Mouse (Mus musculus) heart, postnatal 0 days (tissue): ENCODE data around the gene Flywch1. TPM values are rescaled to one million over a fixed set of nuclear protein-coding genes. Genes with fewer than 3 reads are reported as not detected.

Source experiments
- ATAC-seq: fragments of 200-750 bp; cut with Nextera tagmentation; 2 replicates; pipeline ENCODE4 v1.8.0; 2017; ENCODE audit warnings: low read depth, moderate number of reproducible peaks, moderate library complexity; ENCODE audit not compliant: insufficient read depth
- DNase-seq: peaks from one replicate; pipeline ENCODE4 v3.0.0-alpha.2; 2016; ENCODE audit warnings: low spot score
- H3K27ac ChIP-seq: fragments of 300-500 bp; sonication (generic); 2 replicates; pipeline ENCODE4 v1.5.1; 2014; ENCODE audit warnings: low read depth, mild to moderate bottlenecking
- H3K27me3 ChIP-seq: fragments of 300-500 bp; sonication (generic); 2 replicates; pipeline ENCODE4 v1.6.1; 2014; ENCODE audit warnings: low read length, mixed read lengths; ENCODE audit not compliant: control insufficient read depth, insufficient read depth
- H3K36me3 ChIP-seq: fragments of 300-500 bp; sonication (generic); replicated peaks from 2 replicates; pipeline ENCODE4 v1.6.1; 2014; ENCODE audit warnings: low read length, mixed read lengths; ENCODE audit not compliant: control insufficient read depth, insufficient read depth
- H3K4me1 ChIP-seq: fragments of 300-500 bp; sonication (generic); 2 replicates; pipeline ENCODE4 v1.6.1; 2014; ENCODE audit warnings: antibody characterized with exemption; ENCODE audit not compliant: control insufficient read depth, insufficient read depth
- H3K4me2 ChIP-seq: fragments of 300-500 bp; sonication (generic); 2 replicates; pipeline ENCODE4 v1.6.1; 2014; ENCODE audit warnings: low read depth, mild to moderate bottlenecking, low read length, moderate library complexity
- H3K4me3 ChIP-seq: fragments of 300-500 bp; sonication (generic); 2 replicates; pipeline ENCODE4 v1.5.1; 2014; ENCODE audit warnings: low read depth, low read length
- H3K9ac ChIP-seq: fragments of 300-500 bp; sonication (generic); replicated peaks from 2 replicates; pipeline ENCODE4 v1.6.1; 2014; ENCODE audit warnings: low read depth, low read length, mixed read lengths
- H3K9me3 ChIP-seq: fragments of 300-500 bp; sonication (generic); replicated peaks from 2 replicates; pipeline ENCODE4 v1.6.1; 2016; ENCODE audit warnings: low read length; ENCODE audit not compliant: control insufficient read depth
- CTCF ChIP-seq: IDR thresholded peaks from 2 replicates; pipeline ENCODE4 v1.5.1; 2016; ENCODE audit warnings: antibody characterized with exemption, control low read depth, low read depth
- EP300 ChIP-seq: IDR thresholded peaks from 2 replicates; pipeline ENCODE4 v1.6.1; 2016; ENCODE audit warnings: antibody characterized with exemption, low read depth
- WGBS: fragments of 180-500 bp; shearing (Covaris S2); extraction: QIAGEN DNeasy Blood & Tissue Kit; methylation state at CpG from one replicate; pipeline ENCODE4 v1.1.7; 2014; 5-methylcytosine and 5-hydroxymethylcytosine counted together
- polyA plus RNA-seq: library from polyadenylated mRNA; unstranded; fragments of >200 nt; fragmentation: Nextera tagmentation; extraction: Ambion mirVana; gene quantifications from 2 replicates; pipeline ENCODE4 v1.2.1, GENCODE M21; 2015
- total RNA-seq: library from RNA; depleted of rRNA; stranded (reverse); fragments of >200 nt; gene quantifications from 2 replicates; pipeline ENCODE4 v1.2.3, GENCODE M21; 2014; ENCODE audit warnings: low replicate concordance

Flywch1 gene
- total and polyA plus RNA-seq, 2 experiments from 2014 or later = 34.8 to 72.2 TPM

DNA sequence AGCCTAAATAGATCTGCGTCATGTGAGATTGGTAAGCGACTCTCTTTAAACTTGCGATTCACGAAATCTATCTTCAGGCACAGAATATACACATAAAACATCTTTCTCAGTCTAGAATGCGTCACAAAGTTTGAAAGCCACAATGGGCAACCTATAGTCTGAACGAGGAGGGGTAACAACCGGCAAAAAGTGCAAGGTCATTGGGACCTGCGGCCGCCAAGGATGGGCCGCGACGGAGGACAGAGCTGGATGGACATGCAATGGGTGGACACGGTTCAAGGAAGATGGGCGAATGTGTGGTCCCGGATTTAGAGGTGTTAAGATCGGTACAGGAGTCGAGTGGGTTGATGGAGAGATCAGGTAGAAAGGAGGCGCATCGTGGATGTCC is 512 bp downstream of the Flywch1 start:
- under 1% methylated on average over 19 of the region's 19 CpGs for whole genome bisulfite sequencing
- Histone ChIP-seq H3K9me3 (no peaks in the 10 kb centered on the region), H3K9ac (peak overlapping the region; percentile 83), H3K27ac (peak overlapping the region; percentile 80), H3K27me3 (no peaks in the 10 kb centered on the region), H3K4me3 (peak overlapping the region; percentile 81), H3K4me1 (peaks cover 13% of the 10 kb centered on the region), H3K4me2 (peak overlapping the region; percentile 80), H3K36me3 (no peaks in the 10 kb centered on the region)
- DNase-seq (peak; percentile 16), ATAC-seq (peak; percentile 28)
- TF ChIP-seq EP300 (no peak), CTCF (no peak)

- peak overlapping the region; percentile 80 for H3K4me2 ChIP-seq
- TF ChIP-seq EP300 (no peak), CTCF (no peak)
- peak overlapping the region; percentile 81 for H3K4me3 ChIP-seq
- ATAC-seq (no peak), DNase-seq (no peak)
- peaks cover 13% of the 10 kb centered on the region for H3K4me1 ChIP-seq
- 25% methylated on average over 2 of the region's 2 CpGs for WGBS
- H3K36me3 ChIP-seq = no peaks in the 10 kb centered on the region
- H3K27ac ChIP-seq = no peak overlapping the region
- no peaks in the 10 kb centered on the region for H3K9me3 ChIP-seq
- no peaks in the 10 kb centered on the region for H3K27me3 ChIP-seq
- peak overlapping the region; percentile 83 for H3K9ac ChIP-seq
These were observed 909 bp downstream of the Flywch1 start for GRCm38 (mm10) chr17:23770493-23770892.

DNA sequence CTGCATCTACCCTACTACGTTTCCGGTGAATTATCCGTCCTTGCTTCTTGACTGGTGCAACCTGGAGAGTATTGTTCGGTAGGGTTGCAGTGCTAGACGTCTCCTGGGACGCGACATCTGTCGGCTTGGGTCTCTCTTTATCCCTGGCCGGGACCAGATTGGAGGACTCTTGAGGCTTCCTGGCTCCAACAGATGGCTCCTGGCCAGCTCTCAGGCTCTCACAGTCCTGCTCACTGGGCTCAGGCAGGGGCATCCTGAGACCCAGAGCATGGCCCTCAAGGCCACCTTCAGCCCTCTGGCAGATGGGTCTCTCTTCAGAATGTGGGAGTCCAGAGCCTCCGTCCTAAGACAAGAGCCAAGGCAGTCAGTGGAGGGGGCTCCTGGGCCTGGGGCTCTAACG is 8.4 kb downstream of the Flywch1 start:
- no peak overlapping the region for H3K27ac ChIP-seq
- H3K27me3 ChIP-seq = no peaks in the 10 kb centered on the region
- no peak overlapping the region for H3K4me2 ChIP-seq
- H3K4me1 ChIP-seq = no peaks in the 10 kb centered on the region
- H3K4me3 ChIP-seq = no peak overlapping the region
- peaks cover 34% of the 10 kb centered on the region for H3K36me3 ChIP-seq
- no peak overlapping the region for H3K9ac ChIP-seq
- DNase-seq = no peak
- ATAC-seq = no peak
- TF ChIP-seq CTCF (no peak), EP300 (no peak)
- WGBS = 83% methylated on average over 11 of the region's 11 CpGs
- no peaks in the 10 kb centered on the region for H3K9me3 ChIP-seq

DNA sequence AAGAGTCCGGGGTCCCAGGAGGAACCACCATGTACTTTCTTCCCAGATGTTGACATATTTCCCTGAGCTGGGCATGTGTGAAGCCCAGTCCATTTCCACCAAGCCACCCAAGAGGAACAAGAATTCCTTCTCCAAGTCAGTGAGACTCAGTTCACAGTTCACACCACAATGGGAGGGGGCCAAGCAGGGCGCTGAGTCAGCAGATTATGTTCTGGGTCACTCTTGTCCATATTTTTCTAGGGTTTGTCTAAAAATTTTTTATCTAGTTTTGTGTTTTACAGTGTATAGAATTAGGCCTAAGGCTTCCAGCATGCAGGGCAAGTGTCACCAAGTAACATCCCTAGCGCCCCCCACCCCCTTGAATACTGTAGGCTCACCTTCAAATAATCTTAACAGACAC is 10.2 kb downstream of the Flywch1 start:
- no peaks in the 10 kb centered on the region for H3K9me3 ChIP-seq
- H3K4me2 ChIP-seq = no peak overlapping the region
- no peaks in the 10 kb centered on the region for H3K27me3 ChIP-seq
- no peak overlapping the region for H3K4me3 ChIP-seq
- ATAC-seq (no peak), DNase-seq (no peak)
- H3K9ac ChIP-seq = no peak overlapping the region
- no peak for TF ChIP-seq CTCF
- no peak for TF ChIP-seq EP300
- H3K36me3 ChIP-seq = peaks cover 47% of the 10 kb centered on the region
- H3K4me1 ChIP-seq = no peaks in the 10 kb centered on the region
- H3K27ac ChIP-seq = no peak overlapping the region
- WGBS = 90% methylated on average over 3 of the region's 3 CpGs

DNA sequence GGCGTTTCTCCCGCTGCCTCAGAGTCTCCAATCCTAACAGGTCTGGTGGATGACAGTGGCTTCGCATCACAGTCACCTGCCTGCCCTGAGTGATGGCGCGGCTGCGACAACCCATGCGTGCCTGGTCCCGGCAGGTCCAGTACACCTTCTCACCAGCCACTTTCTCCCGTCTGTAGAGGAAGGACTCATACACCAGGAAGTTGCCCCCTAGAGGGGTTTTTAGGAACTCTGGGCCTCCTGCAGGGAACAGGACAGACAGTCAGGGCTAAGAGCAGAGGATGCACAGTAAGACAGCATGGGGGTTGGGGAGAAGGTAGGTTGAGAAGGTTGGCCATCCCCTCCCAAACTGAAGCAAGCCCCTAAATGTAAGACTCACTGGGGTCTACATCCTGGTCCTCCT is 11.2 kb downstream of the Flywch1 start:
- H3K27ac ChIP-seq = no peak overlapping the region
- H3K9me3 ChIP-seq = no peaks in the 10 kb centered on the region
- H3K4me2 ChIP-seq = no peak overlapping the region
- H3K4me1 ChIP-seq = no peaks in the 10 kb centered on the region
- H3K36me3 ChIP-seq = peaks cover 56% of the 10 kb centered on the region
- ATAC-seq (no peak), DNase-seq (no peak)
- no peak overlapping the region for H3K4me3 ChIP-seq
- no peak overlapping the region for H3K9ac ChIP-seq
- no peak for TF ChIP-seq CTCF
- no peak for TF ChIP-seq EP300
- WGBS = 95% methylated on average over 9 of the region's 9 CpGs
- no peaks in the 10 kb centered on the region for H3K27me3 ChIP-seq

DNA sequence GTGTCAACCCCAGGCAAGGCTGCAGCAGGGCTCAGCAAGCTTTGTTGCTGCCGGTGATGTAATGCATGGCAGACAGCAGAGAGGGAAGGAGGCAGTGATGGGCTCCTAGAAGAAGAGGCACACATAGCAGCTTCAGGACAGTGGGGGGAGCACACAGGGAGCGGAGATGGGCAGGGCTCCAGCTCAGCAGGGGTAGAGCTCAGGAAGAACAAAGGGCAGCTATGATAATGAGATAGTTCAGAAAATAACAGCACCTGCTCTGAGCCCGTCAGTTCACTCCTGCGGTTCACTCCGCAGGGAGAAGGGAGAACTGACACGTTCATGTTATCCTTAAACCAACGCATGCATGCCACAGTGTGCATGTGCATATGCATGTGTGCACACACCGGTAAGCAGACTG is 12.6 kb downstream of the Flywch1 start:
- Histone ChIP-seq H3K9ac (no peak overlapping the region), H3K27ac (no peak overlapping the region), H3K36me3 (peaks cover 59% of the 10 kb centered on the region), H3K27me3 (no peaks in the 10 kb centered on the region), H3K9me3 (no peaks in the 10 kb centered on the region), H3K4me1 (no peaks in the 10 kb centered on the region), H3K4me3 (no peak overlapping the region), H3K4me2 (no peak overlapping the region)
- WGBS = 83% methylated on average over 8 of the region's 8 CpGs
- ATAC-seq = no peak
- TF ChIP-seq EP300 = no peak
- no peak for TF ChIP-seq CTCF
- no peak for DNase-seq
